Mouse (Mus musculus) limb, embryonic 13.5 days (tissue): ENCODE measurements around the gene Limch1. TPM values are rescaled to one million over a fixed set of nuclear protein-coding genes. Genes with fewer than 3 reads are reported as not detected.
A peak's percentile ranks its signal among the peaks of the same experiment; 100 is the strongest.

Experiments
- ATAC-seq: fragments of 200-750 bp; cut with Nextera tagmentation; 2 replicates; pipeline ENCODE4 v1.8.0; 2017; ENCODE audit warnings: low read depth, moderate number of reproducible peaks, moderate TSS enrichment; ENCODE audit not compliant: low FRiP score
- H3K27ac ChIP-seq: fragments of 300-500 bp; sonication (generic); 2 replicates; pipeline ENCODE4 v1.5.1; 2015; ENCODE audit warnings: inconsistent platforms, mild to moderate bottlenecking, moderate library complexity
- H3K27me3 ChIP-seq: fragments of 300-500 bp; sonication (generic); 2 replicates; pipeline ENCODE4 v1.6.1; 2015; ENCODE audit warnings: mild to moderate bottlenecking, inconsistent platforms
- H3K36me3 ChIP-seq: fragments of 300-500 bp; sonication (generic); 2 replicates; pipeline ENCODE4 v1.6.1; 2015; ENCODE audit warnings: inconsistent platforms, mild to moderate bottlenecking, moderate library complexity
- H3K4me1 ChIP-seq: fragments of 300-500 bp; sonication (generic); 2 replicates; pipeline ENCODE4 v1.6.1; 2015; ENCODE audit warnings: inconsistent platforms
- H3K4me2 ChIP-seq: fragments of 300-500 bp; sonication (generic); replicated peaks from 2 replicates; pipeline ENCODE4 v1.6.1; 2015; ENCODE audit warnings: inconsistent platforms, mild to moderate bottlenecking, moderate library complexity
- H3K4me3 ChIP-seq: fragments of 300-500 bp; sonication (generic); 2 replicates; pipeline ENCODE4 v1.5.1; 2015; ENCODE audit warnings: moderate library complexity, mild to moderate bottlenecking, inconsistent platforms
- H3K9ac ChIP-seq: fragments of 300-500 bp; sonication (generic); 2 replicates; pipeline ENCODE4 v1.6.1; 2015; ENCODE audit warnings: mild to moderate bottlenecking, inconsistent platforms
- H3K9me3 ChIP-seq: fragments of 300-500 bp; sonication (generic); 2 replicates; pipeline ENCODE4 v1.6.1; 2016; ENCODE audit warnings: inconsistent platforms
- WGBS: fragments of 180-500 bp; shearing (Covaris S2); methylation state at CpG from one replicate; pipeline ENCODE4 v1.1.7; 2015; 5-methylcytosine and 5-hydroxymethylcytosine counted together
- polyA plus RNA-seq: library from polyadenylated mRNA; unstranded; fragments of >200 nt; fragmentation: Nextera tagmentation; extraction: Ambion mirVana; gene quantifications from 2 replicates; pipeline ENCODE4 v1.2.1, GENCODE M21; 2015

Limch1 gene
- polyA plus RNA-seq, 1 experiment from 2014 or later = 82.0 TPM

DNA sequence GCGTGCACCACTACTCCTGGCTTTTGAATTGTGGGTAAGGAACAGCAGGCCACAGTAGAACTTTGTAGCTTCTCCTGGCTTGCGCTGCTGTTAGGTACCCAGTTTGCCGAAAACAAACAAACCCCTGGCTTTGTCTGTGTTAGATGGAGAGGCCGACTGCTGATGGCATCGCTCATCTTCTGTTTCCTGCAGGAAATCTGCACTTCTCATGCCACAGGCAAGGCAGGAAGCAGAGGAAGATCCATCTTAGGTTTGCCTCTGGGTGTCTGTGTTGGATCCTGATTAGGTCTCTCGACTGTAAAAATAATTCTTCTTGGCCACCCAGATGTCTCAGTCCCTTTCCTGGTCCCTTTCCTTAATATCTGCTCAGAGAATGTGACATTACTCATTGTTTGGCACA lies 51.7 kb downstream of the Limch1 start:
- Histone ChIP-seq H3K4me3 (no peak overlapping the region), H3K9ac (no peak overlapping the region), H3K9me3 (no peaks in the 10 kb centered on the region), H3K36me3 (no peaks in the 10 kb centered on the region), H3K27me3 (no peaks in the 10 kb centered on the region), H3K4me1 (peaks cover 53% of the 10 kb centered on the region), H3K4me2 (no peak overlapping the region), H3K27ac (no peak overlapping the region)
- ATAC-seq = no peak
- 68% methylated on average over 6 of the region's 6 CpGs for WGBS

DNA sequence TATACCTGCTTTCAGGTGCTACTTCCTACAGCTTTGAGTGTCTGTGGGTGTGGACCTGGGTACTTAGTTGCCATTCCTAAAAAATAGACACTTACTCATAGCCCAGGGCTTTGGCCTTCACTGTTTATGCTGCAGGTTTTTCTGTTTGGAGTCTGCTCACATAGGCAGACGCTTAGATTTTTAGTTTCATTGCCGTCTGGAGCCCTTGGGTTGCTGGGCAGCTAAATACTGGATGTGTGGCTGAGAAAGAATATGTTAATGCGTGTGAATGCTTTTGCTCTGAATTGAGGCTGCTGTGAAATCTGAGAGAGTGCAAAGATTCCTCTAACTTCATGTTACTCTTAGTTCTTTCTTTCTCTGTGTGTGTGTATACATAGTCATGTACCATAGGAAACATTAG lies 52.5 kb downstream of the Limch1 start:
- no peaks in the 10 kb centered on the region for H3K27me3 ChIP-seq
- no peak for ATAC-seq
- H3K36me3 ChIP-seq = no peaks in the 10 kb centered on the region
- H3K9ac ChIP-seq = no peak overlapping the region
- no peak overlapping the region for H3K4me2 ChIP-seq
- H3K27ac ChIP-seq = peak overlapping the region; percentile 58
- no peak overlapping the region for H3K4me3 ChIP-seq
- H3K4me1 ChIP-seq = peaks cover 47% of the 10 kb centered on the region
- 29% methylated on average over 3 of the region's 3 CpGs for WGBS
- no peaks in the 10 kb centered on the region for H3K9me3 ChIP-seq

DNA sequence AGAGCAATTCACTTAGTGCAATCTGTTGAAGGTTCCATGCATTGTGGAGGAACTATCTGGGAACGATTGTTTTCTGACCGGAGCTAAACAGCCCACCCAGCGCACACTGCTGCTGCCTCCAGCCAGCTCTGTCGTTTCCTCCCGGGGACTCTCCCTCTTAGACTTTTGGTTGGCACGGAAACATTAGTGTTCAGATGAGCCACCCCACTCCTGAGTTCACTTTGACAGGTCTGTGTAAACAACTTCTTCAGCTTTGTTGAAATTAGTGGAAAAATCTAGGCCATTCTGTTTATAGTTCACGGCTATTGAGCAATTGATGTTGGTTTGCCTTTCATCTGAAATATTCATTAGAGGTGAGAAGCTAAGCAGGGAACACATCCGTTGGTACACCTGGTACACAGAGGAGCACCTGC lies 53.0 kb downstream of the Limch1 start:
- H3K4me2 ChIP-seq = no peak overlapping the region
- H3K27ac ChIP-seq = peak overlapping the region; percentile 58
- no peaks in the 10 kb centered on the region for H3K9me3 ChIP-seq
- no peak overlapping the region for H3K4me3 ChIP-seq
- H3K27me3 ChIP-seq = no peaks in the 10 kb centered on the region
- peaks cover 43% of the 10 kb centered on the region for H3K4me1 ChIP-seq
- no peak overlapping the region for H3K9ac ChIP-seq
- no peaks in the 10 kb centered on the region for H3K36me3 ChIP-seq
- no peak for ATAC-seq
- WGBS = 16% methylated on average over 8 of the region's 8 CpGs

- Histone ChIP-seq H3K9me3 (no peaks in the 10 kb centered on the region), H3K4me3 (no peak overlapping the region), H3K4me1 (peaks cover 40% of the 10 kb centered on the region), H3K36me3 (no peaks in the 10 kb centered on the region), H3K9ac (no peak overlapping the region), H3K4me2 (no peak overlapping the region), H3K27me3 (no peaks in the 10 kb centered on the region), H3K27ac (no peak overlapping the region)
- ATAC-seq = no peak
- 23% methylated on average over 9 of the region's 9 CpGs for WGBS
These were observed 54.6 kb downstream of the Limch1 start for GRCm38 (mm10) chr5:66800243-66800642.

DNA sequence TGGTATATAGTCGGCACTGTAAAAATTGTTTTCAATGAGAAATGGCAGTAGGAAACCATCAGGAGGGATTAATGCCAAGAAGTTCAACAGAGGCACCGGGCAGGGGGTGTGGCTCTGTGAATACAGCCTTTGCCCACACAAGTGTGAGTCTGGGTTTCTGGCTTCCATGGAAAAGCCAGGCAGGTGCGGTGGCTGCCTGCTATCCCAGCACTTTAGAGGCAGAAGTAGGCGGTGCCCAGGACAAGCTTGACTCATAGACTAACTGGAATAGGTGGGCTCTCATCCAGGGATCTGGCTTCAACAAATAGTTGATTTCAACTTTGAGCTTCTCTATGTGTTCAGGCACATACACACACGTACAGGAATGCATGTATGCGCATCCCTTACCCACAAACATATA lies 55.4 kb downstream of the Limch1 start:
- ATAC-seq = no peak
- H3K27ac ChIP-seq = no peak overlapping the region

GRCm38 (mm10) chr5:66802196-66802595 lies 56.6 kb downstream of the Limch1 start:
- H3K4me2 ChIP-seq = no peak overlapping the region
- no peaks in the 10 kb centered on the region for H3K36me3 ChIP-seq
- H3K4me1 ChIP-seq = peaks cover 40% of the 10 kb centered on the region
- no peak overlapping the region for H3K27ac ChIP-seq
- H3K4me3 ChIP-seq = no peak overlapping the region
- ATAC-seq = no peak
- no peaks in the 10 kb centered on the region for H3K9me3 ChIP-seq
- no peaks in the 10 kb centered on the region for H3K27me3 ChIP-seq
- 57% methylated on average over 10 of the region's 10 CpGs for WGBS
- H3K9ac ChIP-seq = no peak overlapping the region

More for the DNA sequence above, 55.4 kb downstream of the Limch1 start:
- Histone ChIP-seq H3K9ac (no peak overlapping the region), H3K9me3 (no peaks in the 10 kb centered on the region), H3K36me3 (no peaks in the 10 kb centered on the region), H3K4me2 (no peak overlapping the region), H3K4me3 (no peak overlapping the region), H3K27me3 (no peaks in the 10 kb centered on the region), H3K4me1 (peaks cover 40% of the 10 kb centered on the region)
- 81% methylated on average over 6 of the region's 6 CpGs for WGBS

DNA sequence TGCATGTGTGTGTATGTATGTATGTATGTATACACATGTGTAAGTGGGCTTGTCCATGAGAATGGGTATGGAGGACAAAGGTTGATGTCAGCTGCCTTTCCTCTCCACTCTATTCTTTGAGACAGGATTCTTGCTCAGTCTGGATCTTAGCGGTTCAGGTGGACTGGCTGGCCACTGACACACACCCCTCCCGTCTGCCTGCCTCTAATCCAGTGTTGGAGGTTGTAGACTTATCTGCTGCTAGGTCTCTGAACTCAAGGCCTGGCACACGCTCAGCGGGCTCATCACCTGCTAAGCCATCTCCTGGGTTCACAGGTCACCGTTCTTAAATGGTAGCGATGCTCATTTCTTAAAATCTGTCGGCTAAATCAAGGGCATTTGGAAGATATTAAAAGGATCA lies 60.7 kb downstream of the Limch1 start:
- no peak for ATAC-seq
- Histone ChIP-seq H3K4me1 (peaks cover 11% of the 10 kb centered on the region), H3K4me2 (no peak overlapping the region), H3K27ac (no peak overlapping the region), H3K36me3 (no peaks in the 10 kb centered on the region), H3K9ac (no peak overlapping the region), H3K27me3 (no peaks in the 10 kb centered on the region), H3K4me3 (no peak overlapping the region), H3K9me3 (no peaks in the 10 kb centered on the region)
- WGBS = 85% methylated on average over 7 of the region's 7 CpGs

DNA sequence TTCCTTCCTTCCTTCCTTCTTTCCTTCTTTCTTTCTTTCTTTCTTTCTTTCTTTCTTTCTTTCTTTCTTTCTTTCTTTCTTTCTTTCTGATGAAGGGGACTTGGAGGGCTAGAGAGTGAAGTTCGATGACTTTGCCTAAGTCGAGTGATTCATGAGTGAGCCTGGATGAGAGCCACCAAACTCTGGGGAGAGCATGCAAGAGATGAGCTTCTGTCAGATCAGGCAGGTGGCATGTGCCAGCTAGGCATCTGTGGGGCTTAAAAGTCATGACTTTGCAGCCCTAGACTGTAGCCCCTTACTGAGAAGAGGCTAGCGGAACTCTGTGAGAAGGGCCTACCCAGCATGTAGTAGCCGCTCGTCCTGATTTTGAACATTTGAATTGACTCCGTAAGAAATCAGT lies 62.1 kb downstream of the Limch1 start:
- H3K4me3 ChIP-seq = no peak overlapping the region
- H3K9ac ChIP-seq = no peak overlapping the region
- no peak overlapping the region for H3K4me2 ChIP-seq
- H3K9me3 ChIP-seq = no peaks in the 10 kb centered on the region
- no peak overlapping the region for H3K27ac ChIP-seq
- peaks cover 4% of the 10 kb centered on the region; the same call in 1 of the 2 replicates for H3K4me1 ChIP-seq
- H3K27me3 ChIP-seq = no peaks in the 10 kb centered on the region
- WGBS = 93% methylated on average over 6 of the region's 6 CpGs
- no peak for ATAC-seq
- H3K36me3 ChIP-seq = no peaks in the 10 kb centered on the region

DNA sequence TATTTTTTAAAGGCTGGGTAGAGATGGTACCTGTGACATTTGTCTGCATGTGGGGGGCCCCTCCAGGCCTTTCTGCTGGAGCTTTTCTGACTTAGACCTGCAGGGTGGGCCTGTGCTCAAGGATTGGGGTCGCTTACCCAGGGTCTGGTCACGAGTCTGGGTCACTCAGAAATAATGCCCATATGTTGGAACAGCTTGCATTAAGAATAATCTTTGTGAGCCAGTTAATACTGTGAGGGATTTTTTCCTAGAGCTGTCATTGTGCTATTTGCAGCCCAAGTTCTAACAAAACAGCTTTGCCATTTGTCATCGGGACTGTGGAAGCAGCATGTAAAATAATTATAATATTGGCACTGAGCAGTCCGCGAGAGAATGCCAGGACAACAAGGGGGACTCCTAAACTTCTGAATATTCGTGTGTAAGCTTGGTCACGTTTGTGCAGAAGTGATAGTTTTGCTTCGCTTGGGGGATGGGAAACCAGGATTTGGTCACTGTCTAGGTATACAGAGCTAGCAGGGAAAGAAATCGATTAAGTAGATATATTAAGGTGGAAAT lies 63.5 kb downstream of the Limch1 start:
- 78% methylated on average over 9 of the region's 9 CpGs for WGBS
- no peaks in the 10 kb centered on the region for H3K27me3 ChIP-seq
- no peak overlapping the region for H3K4me2 ChIP-seq
- no peak for ATAC-seq
- no peaks in the 10 kb centered on the region for H3K9me3 ChIP-seq
- no peak overlapping the region for H3K4me3 ChIP-seq
- H3K27ac ChIP-seq = no peak overlapping the region
- H3K9ac ChIP-seq = no peak overlapping the region
- H3K36me3 ChIP-seq = no peaks in the 10 kb centered on the region
- peaks cover 4% of the 10 kb centered on the region; the same call in 1 of the 2 replicates for H3K4me1 ChIP-seq

DNA sequence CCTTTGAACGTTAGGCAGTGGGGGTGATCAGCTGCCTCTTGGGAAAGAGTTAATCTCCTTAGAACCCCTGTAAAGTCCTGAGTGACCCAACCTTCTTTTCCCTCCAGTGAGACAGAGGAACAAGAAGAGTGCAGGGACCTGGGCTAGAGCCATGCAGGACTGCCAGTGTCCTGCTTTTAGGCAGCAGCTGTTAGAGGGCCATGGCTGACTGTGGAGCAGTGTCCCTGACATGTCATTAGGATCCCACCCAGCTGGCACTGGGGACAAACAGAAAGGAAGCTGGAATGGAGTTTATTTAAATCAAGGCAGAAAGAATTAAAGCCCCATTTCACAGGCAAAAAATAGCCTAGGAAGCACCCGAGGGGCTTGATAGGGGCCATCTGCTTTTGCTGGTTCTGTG lies 64.8 kb downstream of the Limch1 start:
- Histone ChIP-seq H3K36me3 (no peaks in the 10 kb centered on the region), H3K9ac (no peak overlapping the region), H3K27ac (no peak overlapping the region), H3K4me1 (peaks cover 4% of the 10 kb centered on the region; the same call in 1 of the 2 replicates), H3K27me3 (no peaks in the 10 kb centered on the region), H3K4me2 (no peak overlapping the region), H3K9me3 (no peaks in the 10 kb centered on the region), H3K4me3 (no peak overlapping the region)
- ATAC-seq = no peak
- 58% methylated on average over 2 of the region's 2 CpGs for WGBS

DNA sequence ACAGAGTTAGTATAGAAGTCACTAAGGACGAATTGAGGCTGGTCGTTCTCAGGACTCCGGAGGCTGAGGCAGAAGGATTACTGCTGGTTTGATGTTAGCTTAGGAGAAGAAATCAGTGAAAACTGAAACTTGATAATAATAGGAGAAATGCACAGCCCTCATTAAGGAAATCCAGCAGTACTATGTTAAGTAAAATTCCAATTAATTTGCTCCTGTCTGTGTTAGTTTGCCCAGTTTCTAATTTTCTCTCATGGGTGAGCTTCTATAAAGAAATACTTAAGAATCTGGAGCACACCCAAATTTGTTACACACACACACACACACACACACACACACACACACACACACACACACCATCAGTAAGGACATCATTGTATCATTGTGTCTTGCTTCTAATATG lies 69.0 kb downstream of the Limch1 start:
- Histone ChIP-seq H3K9me3 (no peaks in the 10 kb centered on the region), H3K27ac (no peak overlapping the region), H3K4me1 (peaks cover 4% of the 10 kb centered on the region; the same call in 1 of the 2 replicates), H3K4me2 (no peak overlapping the region), H3K4me3 (no peak overlapping the region), H3K9ac (no peak overlapping the region), H3K36me3 (no peaks in the 10 kb centered on the region), H3K27me3 (no peaks in the 10 kb centered on the region)
- no peak for ATAC-seq
- WGBS = 89% methylated on average over 3 of the region's 3 CpGs

DNA sequence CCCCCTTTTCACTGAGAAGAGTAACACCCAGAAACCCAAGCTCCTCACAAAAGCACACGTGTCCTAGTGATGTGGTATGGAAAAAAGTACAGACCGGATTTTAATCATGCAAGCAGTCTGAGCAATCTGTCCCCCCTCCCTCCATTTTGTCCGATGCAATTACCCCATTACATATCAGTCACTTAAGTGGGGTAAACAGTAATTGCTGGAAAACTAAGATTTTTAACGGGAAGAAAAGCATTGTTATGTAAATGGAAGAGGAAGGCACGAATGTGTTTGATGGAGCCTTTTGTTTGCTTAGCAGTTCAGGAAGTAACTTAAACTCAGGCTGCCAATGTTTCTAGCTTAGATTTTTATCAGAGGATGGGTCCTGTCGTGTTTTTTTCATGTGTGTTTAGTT lies 70.2 kb downstream of the Limch1 start:
- H3K4me3 ChIP-seq = no peak overlapping the region
- no peaks in the 10 kb centered on the region for H3K27me3 ChIP-seq
- no peak overlapping the region for H3K9ac ChIP-seq
- H3K36me3 ChIP-seq = no peaks in the 10 kb centered on the region
- no peak for ATAC-seq
- peaks cover 11% of the 10 kb centered on the region; the same call in 1 of the 2 replicates for H3K4me1 ChIP-seq
- H3K4me2 ChIP-seq = no peak overlapping the region
- no peaks in the 10 kb centered on the region for H3K9me3 ChIP-seq
- WGBS = 56% methylated on average over 6 of the region's 6 CpGs
- no peak overlapping the region for H3K27ac ChIP-seq

DNA sequence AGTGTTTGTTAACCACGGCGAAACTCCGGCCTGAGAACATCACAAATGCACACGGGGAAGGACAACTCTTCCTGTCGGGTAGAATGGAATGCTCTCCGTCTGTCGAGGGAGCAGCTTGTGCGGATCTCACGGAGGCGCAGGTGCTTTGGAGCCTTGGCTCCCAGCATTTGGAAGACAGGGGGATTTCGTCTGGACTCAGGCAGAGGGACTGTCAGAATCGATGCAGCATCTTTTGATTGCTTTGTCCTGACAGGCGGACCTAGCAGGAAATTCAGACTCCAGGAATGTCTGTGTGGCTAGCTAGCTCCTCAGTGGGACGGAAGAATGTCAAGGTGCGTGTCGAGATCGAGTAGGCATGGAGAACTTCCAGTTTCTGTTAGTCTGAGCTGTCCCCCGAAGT lies 71.1 kb downstream of the Limch1 start:
- ATAC-seq = no peak
- Histone ChIP-seq H3K9ac (no peak overlapping the region), H3K36me3 (no peaks in the 10 kb centered on the region), H3K4me3 (no peak overlapping the region), H3K4me2 (no peak overlapping the region), H3K4me1 (peaks cover 11% of the 10 kb centered on the region; the same call in 1 of the 2 replicates), H3K27ac (no peak overlapping the region), H3K9me3 (no peaks in the 10 kb centered on the region), H3K27me3 (no peaks in the 10 kb centered on the region)
- 63% methylated on average over 18 of the region's 18 CpGs for WGBS
